In the genomic region with DNA sequence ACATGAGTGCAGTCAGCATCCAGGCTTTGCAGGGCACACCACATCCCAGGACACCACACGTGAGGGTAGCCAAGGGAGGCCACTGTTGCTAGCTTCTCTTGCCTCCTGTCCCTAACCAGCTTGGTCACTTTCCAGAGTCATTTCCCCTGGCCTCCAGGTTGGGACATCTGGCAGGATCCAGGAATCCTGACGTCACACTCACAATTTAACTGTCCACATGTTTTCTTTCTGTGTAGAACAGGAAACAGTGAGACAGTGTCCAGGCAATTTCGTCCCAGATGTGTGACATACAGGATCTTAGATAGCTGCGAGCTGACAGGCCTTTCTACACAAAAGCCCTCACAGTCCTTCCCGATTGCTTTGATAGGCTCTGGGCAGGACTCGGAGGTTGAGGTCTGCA, we compare ENCODE assay signal across 15 mouse cellular contexts. TPM values are rescaled to one million over a fixed set of nuclear protein-coding genes. Genes with fewer than 3 reads are reported as not detected.
A peak's percentile ranks its signal among the peaks of the same experiment; 100 is the strongest.
DNase-seq lines count a peak whose midpoint lies in the region; ATAC-seq and TF ChIP-seq lines count a peak whose summit lies in the region.
"Had no signal": no experiment of that assay in that cellular context is flagged by ENCODE, and none has a peak within 500 bp of the region (broad histone marks: within the 10 kb centered on the region; RNA-seq: fewer than 3 reads in every experiment).

No protein-coding gene starts in this region.

- peak; percentile 50; the same call in 1 of the 2 replicates for TF ChIP-seq EP300 in heart, adult 2 months (IDR thresholded peaks at IDR 0.05; ENCODE audit: insufficient read depth, low read depth, low read length)
- TF ChIP-seq EP300 in stomach, postnatal 0 days (optimal IDR thresholded peaks at IDR 0.05), result no peak

- H3K27ac ChIP-seq in heart, adult 2 months, result no peak overlapping the region
- peak overlapping the region; percentile 0; the same call in 1 of the 2 replicates for H3K27ac ChIP-seq in stomach, embryonic 14.5 days (ENCODE audit: low read length)
- H3K27ac ChIP-seq in stomach, postnatal 0 days (replicated peaks), result no peak overlapping the region
- no peak overlapping the region for H3K27ac ChIP-seq in forebrain, embryonic 16.5 days (ENCODE audit: low read length)

- H3K9ac ChIP-seq in heart, adult 2 months (ENCODE audit: low read depth, low read length), result no peak overlapping the region
- no peak overlapping the region for H3K9ac ChIP-seq in stomach, embryonic 14.5 days (replicated peaks; ENCODE audit: low read depth, low read length)
- H3K9ac ChIP-seq in stomach, postnatal 0 days (ENCODE audit: low read length), result no peak overlapping the region
- no peak overlapping the region for H3K9ac ChIP-seq in forebrain, embryonic 16.5 days (replicated peaks; ENCODE audit: low read depth, low read length)

- WGBS in heart, adult 2 months, result 26% methylated on average over 6 of the region's 6 CpGs
- WGBS in stomach, embryonic 14.5 days, result 55% methylated on average over 6 of the region's 6 CpGs
- 60% methylated on average over 6 of the region's 6 CpGs for WGBS in stomach, postnatal 0 days
- WGBS in forebrain, embryonic 16.5 days, result 83% methylated on average over 6 of the region's 6 CpGs

- peaks cover 5% of the 10 kb centered on the region for H3K4me1 ChIP-seq in heart, adult 2 months (ENCODE audit: control insufficient read depth, insufficient read depth, low read length)
- H3K4me1 ChIP-seq in stomach, embryonic 14.5 days (ENCODE audit: control insufficient read depth, insufficient read depth, low read length), result 0 out of 2 replicates have a peak, but pooled peaks cover 4% of the 10 kb centered on the region
- H3K4me1 ChIP-seq in stomach, postnatal 0 days (replicated peaks; ENCODE audit: control insufficient read depth, insufficient read depth), result no peaks in the 10 kb centered on the region
- no peaks in the 10 kb centered on the region for H3K4me1 ChIP-seq in forebrain, embryonic 16.5 days (replicated peaks; ENCODE audit: control insufficient read depth, insufficient read depth, low read length)

- no peaks in the 10 kb centered on the region for H3K27me3 ChIP-seq in heart, adult 2 months (ENCODE audit: control insufficient read depth, insufficient read depth, low read length)
- H3K27me3 ChIP-seq in stomach, embryonic 14.5 days (ENCODE audit: control insufficient read depth, insufficient read depth, low read length), result no peaks in the 10 kb centered on the region
- no peaks in the 10 kb centered on the region for H3K27me3 ChIP-seq in stomach, postnatal 0 days (ENCODE audit: control insufficient read depth, insufficient read depth, low read length)
- peaks cover 9% of the 10 kb centered on the region for H3K27me3 ChIP-seq in forebrain, embryonic 16.5 days (replicated peaks; ENCODE audit: control insufficient read depth, insufficient read depth, low read length)

- intact Hi-C loops in heart, adult 2 months (cut with DNase I), result loop anchor here (5.0 kb wide), 1 partner anchor 70 kb away; no protein-coding TSS in a partner anchor
- intact Hi-C loops in heart, postnatal 36 days (cut with DNase I), result no loop called here
- intact Hi-C loops in heart, postnatal 25 days (cut with DNase I), result loop anchor here (5.0 kb wide), 1 partner anchor 50 kb away; no protein-coding TSS in a partner anchor

- no peak for TF ChIP-seq CTCF in heart, adult 2 months (IDR thresholded peaks at IDR 0.05)
- no peak for TF ChIP-seq CTCF in stomach, postnatal 0 days (IDR thresholded peaks at IDR 0.05; ENCODE audit: low read depth)

- no peak overlapping the region for H3K4me3 ChIP-seq in heart, adult 2 months
- H3K4me3 ChIP-seq in stomach, embryonic 14.5 days (ENCODE audit: low read depth, low read length), result no peak overlapping the region
- H3K4me3 ChIP-seq in stomach, postnatal 0 days (ENCODE audit: low read depth, low read length), result no peak overlapping the region
- H3K4me3 ChIP-seq in forebrain, embryonic 16.5 days (replicated peaks; ENCODE audit: low read length), result no peak overlapping the region

- H3K9me3 ChIP-seq in stomach, embryonic 14.5 days (ENCODE audit: control insufficient read depth, low read depth, low read length), result no peaks in the 10 kb centered on the region
- H3K9me3 ChIP-seq in stomach, postnatal 0 days (ENCODE audit: control insufficient read depth, low read length), result no peaks in the 10 kb centered on the region
- H3K9me3 ChIP-seq in forebrain, embryonic 16.5 days (ENCODE audit: control insufficient read depth, low read length), result no peaks in the 10 kb centered on the region; the same call in 1 of the 2 replicates

- no peaks in the 10 kb centered on the region for H3K36me3 ChIP-seq in heart, adult 2 months (ENCODE audit: control insufficient read depth, insufficient read depth, low read length)
- no peaks in the 10 kb centered on the region for H3K36me3 ChIP-seq in stomach, embryonic 14.5 days (ENCODE audit: control insufficient read depth, insufficient read depth, low read length)
- no peaks in the 10 kb centered on the region for H3K36me3 ChIP-seq in stomach, postnatal 0 days (ENCODE audit: control insufficient read depth, insufficient read depth, low read length)
- H3K36me3 ChIP-seq in forebrain, embryonic 16.5 days (ENCODE audit: control insufficient read depth, insufficient read depth), result no peaks in the 10 kb centered on the region

- DNase-seq in heart, adult 2 months, result peak in 1 of 2 experiments; percentile 24
- no peak for DNase-seq in heart, postnatal 36 days
- DNase-seq in stomach, postnatal 0 days (ENCODE audit: low spot score), result no peak
- DNase-seq in heart, postnatal 25 days (ENCODE audit: low spot score), result peak; percentile 28
- DNase-seq in layer of hippocampus, adult 8-10 months (ENCODE audit: low spot score in 2 of 2), result no peak
- no peak for DNase-seq in urinary bladder, adult 2 months (ENCODE audit: low spot score)
- DNase-seq: B cell, adult 2 months; cerebellum, adult 9-11 months; lung, adult 18-20 months; thymus, adult 18-20 months had no signal

- no peak for TF ChIP-seq POLR2A in heart, adult 2 months (IDR thresholded peaks at IDR 0.05; ENCODE audit: insufficient read depth, low read depth, low read length)

- H3K79me2 ChIP-seq in heart, adult 2 months (replicated peaks; ENCODE audit: control insufficient read depth, insufficient read depth, low read length), result no peaks in the 10 kb centered on the region

- no peak overlapping the region for H3K4me2 ChIP-seq in stomach, embryonic 14.5 days (replicated peaks; ENCODE audit: low read depth, low read length)
- H3K4me2 ChIP-seq in stomach, postnatal 0 days (replicated peaks; ENCODE audit: low read depth), result no peak overlapping the region
- H3K4me2 ChIP-seq in forebrain, embryonic 16.5 days (ENCODE audit: low read length), result no peak overlapping the region
- H3K4me2 ChIP-seq: midbrain, embryonic 11.5 days had no signal

- ATAC-seq in stomach, embryonic 14.5 days (ENCODE audit: insufficient number of reproducible peaks, insufficient read depth, low FRiP score, low read depth), result no peak
- ATAC-seq in stomach, postnatal 0 days (ENCODE audit: low FRiP score, low TSS enrichment), result no peak
- ATAC-seq in forebrain, embryonic 16.5 days, result no peak
- ATAC-seq: activated CD4-positive, CD25-positive, alpha-beta regulatory T cell, adult 4 months had no signal

RNA-seq across cellular contexts. Expression of a gene that starts 41.6 kb away (rescaled TPM):
- 10 to 100 TPM; 38.5 to 43.9 TPM for total RNA-seq in heart, adult 2 months (2021)
- polyA plus RNA-seq in heart, adult 2 months (2012; rRNA removed), result 51.0 and 75.1 TPM in 2 replicates
- 10 to 100 TPM; 37.9 to 42.1 TPM for total RNA-seq in heart, postnatal 36 days (2021)
- 233 and 235 TPM in 2 replicates for polyA plus RNA-seq in stomach, embryonic 14.5 days (2014; fragmentation: Nextera tagmentation; extraction: Ambion mirVana)
- 44.2 and 49.1 TPM in 2 replicates for polyA plus RNA-seq in stomach, postnatal 0 days (2015; fragmentation: Nextera tagmentation; extraction: Ambion mirVana)
- 10 to 100 TPM; 48.7 to 54.3 TPM for total RNA-seq in heart, postnatal 25 days (2021)
- 100 to 1,000 TPM; 103 to 126 (median 119) TPM for total RNA-seq in layer of hippocampus, adult 8-10 months (2022)
- polyA plus RNA-seq in urinary bladder, adult 2 months (2012; rRNA removed), result 78.8 and 93.4 TPM in 2 replicates
- polyA plus RNA-seq in forebrain, embryonic 16.5 days (2015; fragmentation: Nextera tagmentation; extraction: Ambion mirVana), result 28.7 and 37.6 TPM in 2 replicates
- total RNA-seq: MEL had no signal
